Mouse (Mus musculus): ENCODE data around the gene Lpar1. TPM values are rescaled to one million over a fixed set of nuclear protein-coding genes. Genes with fewer than 3 reads are reported as not detected.
A peak's percentile ranks its signal among the peaks of the same experiment; 100 is the strongest.

The Lpar1 gene
- total RNA-seq (2018; cell fraction: chromatin; rRNA removed): 10 to 100 TPM in 3 of 26 experiments, 1 to 10 TPM in 17, under 1 TPM in 4, not detected in 2; 0.33 to 23.1 (median 3.6) TPM
- 10 to 100 TPM in 1 of 26 experiments, 1 to 10 TPM in 14, under 1 TPM in 11; 0.39 to 12.7 (median 2.7) TPM for total RNA-seq (2018; cell fraction: cytosol; rRNA removed)
- 10 to 100 TPM in 8 of 26 experiments, 1 to 10 TPM in 15, under 1 TPM in 3; 0.69 to 27.2 (median 7.5) TPM for total RNA-seq (2018; cell fraction: nucleus; rRNA removed)
- polyA plus RNA-seq (2018): 0.41 to 1.8 TPM (median 0.47 TPM) in 3 replicates

GRCm38 (mm10) chr4:58553631-58554358, at the start of gene Lpar1:
Gene Lpar1, minus strand, starts transcription at chr4:58553898.
- 30% methylated on average over 19 of the region's 19 CpGs for WGBS (ENCODE audit: missing documents)
- H3K4me3 ChIP-seq (ENCODE audit: inconsistent target): peak within 1 kb of the TSS; percentile 26
- H3K79me2 ChIP-seq (ENCODE audit: inconsistent target): no peaks in the 10 kb centered on the region
- H3K36me3 ChIP-seq (ENCODE audit: inconsistent target): no peaks in the 10 kb centered on the region
- no peak within 1 kb of the TSS for H3K27ac ChIP-seq

- H3K36me3 ChIP-seq (ENCODE audit: inconsistent target): no peaks in the 10 kb centered on the region
- peak overlapping the region; percentile 24; the same call in 1 of the 2 replicates for H3K27ac ChIP-seq
- WGBS (ENCODE audit: missing documents): 0% methylated on average over 2 of the region's 2 CpGs
- no peak overlapping the region for H3K4me3 ChIP-seq (ENCODE audit: inconsistent target)
- H3K79me2 ChIP-seq (ENCODE audit: inconsistent target): no peaks in the 10 kb centered on the region
Measured at GRCm38 (mm10) chr4:58585942-58586341, 32.2 kb upstream of the Lpar1 start.

- Histone ChIP-seq H3K79me2 (ENCODE audit: inconsistent target) (no peaks in the 10 kb centered on the region), H3K36me3 (ENCODE audit: inconsistent target) (no peaks in the 10 kb centered on the region), H3K27ac (no peak overlapping the region), H3K4me3 (ENCODE audit: inconsistent target) (no peak overlapping the region)
- WGBS (ENCODE audit: missing documents): 46% methylated on average over 7 of the region's 7 CpGs
Measured at GRCm38 (mm10) chr4:58581191-58581590, 27.5 kb upstream of the Lpar1 start.

DNA sequence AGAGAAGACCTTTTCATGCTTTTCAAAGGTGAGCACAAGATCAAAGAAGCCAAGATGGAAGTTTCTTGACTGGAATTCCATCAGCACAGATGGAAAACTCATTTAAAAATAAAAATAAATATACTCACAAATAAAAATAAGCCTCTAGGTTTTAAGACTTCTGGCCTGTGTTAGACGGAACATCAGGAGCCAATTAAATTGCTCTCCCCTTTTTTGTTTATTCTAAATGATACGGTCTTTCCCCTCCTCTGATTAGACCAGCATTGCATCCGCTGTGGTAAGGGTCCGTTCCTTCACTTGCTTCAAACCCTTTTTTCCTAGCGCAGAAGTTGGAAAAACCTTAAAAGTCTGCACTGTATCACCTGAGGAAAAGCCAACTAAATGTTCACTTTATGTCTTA, 26.8 kb upstream of the Lpar1 start:
- 96% methylated on average over 5 of the region's 5 CpGs for WGBS (ENCODE audit: missing documents)
- H3K27ac ChIP-seq: no peak overlapping the region
- H3K4me3 ChIP-seq (ENCODE audit: inconsistent target): no peak overlapping the region
- no peaks in the 10 kb centered on the region for H3K79me2 ChIP-seq (ENCODE audit: inconsistent target)
- H3K36me3 ChIP-seq (ENCODE audit: inconsistent target): no peaks in the 10 kb centered on the region

GRCm38 (mm10) chr4:58580098-58580497, 26.4 kb upstream of the Lpar1 start:
- Histone ChIP-seq H3K79me2 (ENCODE audit: inconsistent target) (no peaks in the 10 kb centered on the region), H3K27ac (no peak overlapping the region), H3K4me3 (ENCODE audit: inconsistent target) (no peak overlapping the region), H3K36me3 (ENCODE audit: inconsistent target) (no peaks in the 10 kb centered on the region)
- 94% methylated on average over 7 of the region's 10 CpGs for WGBS (ENCODE audit: missing documents)

DNA sequence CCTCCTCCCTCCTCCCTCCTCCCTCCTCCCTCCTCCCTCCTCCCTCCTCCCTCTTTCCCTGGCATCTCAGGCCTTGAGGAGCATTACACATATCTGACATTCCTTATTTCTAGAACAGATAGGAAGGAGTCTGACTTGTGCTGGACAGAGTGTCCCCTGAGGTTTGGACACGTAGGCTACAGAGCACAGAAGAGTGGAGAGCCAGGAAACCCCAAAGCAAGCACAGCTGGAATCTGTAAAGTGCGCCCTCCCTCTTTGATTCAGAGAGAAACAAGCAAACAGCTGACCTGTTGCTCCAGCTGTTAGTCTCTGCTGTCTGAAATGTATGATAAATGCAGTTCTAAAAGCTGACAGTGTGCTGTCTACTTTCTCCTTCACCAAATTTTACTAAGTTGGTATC, 24.8 kb upstream of the Lpar1 start:
- H3K36me3 ChIP-seq (ENCODE audit: inconsistent target): no peaks in the 10 kb centered on the region
- H3K4me3 ChIP-seq (ENCODE audit: inconsistent target): no peak overlapping the region
- 92% methylated on average over 2 of the region's 2 CpGs for WGBS (ENCODE audit: missing documents)
- H3K27ac ChIP-seq: no peak overlapping the region
- no peaks in the 10 kb centered on the region for H3K79me2 ChIP-seq (ENCODE audit: inconsistent target)

GRCm38 (mm10) chr4:58577382-58578048, 23.8 kb upstream of the Lpar1 start:
- H3K27ac ChIP-seq: no peak overlapping the region
- H3K4me3 ChIP-seq (ENCODE audit: inconsistent target): no peak overlapping the region
- H3K79me2 ChIP-seq (ENCODE audit: inconsistent target): no peaks in the 10 kb centered on the region
- 77% methylated on average over 4 of the region's 5 CpGs for WGBS (ENCODE audit: missing documents)
- no peaks in the 10 kb centered on the region for H3K36me3 ChIP-seq (ENCODE audit: inconsistent target)

DNA sequence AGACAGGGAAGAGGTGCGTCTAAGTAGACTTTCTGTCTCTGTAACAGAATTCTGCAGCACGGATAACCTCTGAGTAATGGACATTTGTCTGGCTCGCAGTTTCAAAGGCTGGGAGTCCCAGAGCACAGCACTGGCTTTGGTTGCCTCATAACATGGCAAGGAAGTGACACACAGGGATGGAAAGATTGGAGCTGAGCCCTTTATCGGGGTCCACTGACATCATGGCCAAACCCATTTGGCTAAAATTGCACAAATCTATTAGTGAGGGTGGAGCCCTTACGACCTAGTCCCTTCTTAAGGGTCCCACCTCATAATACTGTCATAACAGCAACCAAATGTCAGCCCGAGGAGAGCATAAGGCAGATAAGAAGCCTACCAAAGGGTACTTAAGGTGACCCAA, 22.1 kb upstream of the Lpar1 start:
- no peaks in the 10 kb centered on the region for H3K79me2 ChIP-seq (ENCODE audit: inconsistent target)
- no peak overlapping the region for H3K4me3 ChIP-seq (ENCODE audit: inconsistent target)
- H3K27ac ChIP-seq: no peak overlapping the region
- 95% methylated on average over 6 of the region's 6 CpGs for WGBS (ENCODE audit: missing documents)
- no peaks in the 10 kb centered on the region for H3K36me3 ChIP-seq (ENCODE audit: inconsistent target)

- H3K36me3 ChIP-seq (ENCODE audit: inconsistent target): no peaks in the 10 kb centered on the region
- 81% methylated on average over 6 of the region's 6 CpGs for WGBS (ENCODE audit: missing documents)
- H3K79me2 ChIP-seq (ENCODE audit: inconsistent target): no peaks in the 10 kb centered on the region
- no peak overlapping the region for H3K4me3 ChIP-seq (ENCODE audit: inconsistent target)
- no peak overlapping the region for H3K27ac ChIP-seq
Measured at GRCm38 (mm10) chr4:58574024-58574423, 20.3 kb upstream of the Lpar1 start.

DNA sequence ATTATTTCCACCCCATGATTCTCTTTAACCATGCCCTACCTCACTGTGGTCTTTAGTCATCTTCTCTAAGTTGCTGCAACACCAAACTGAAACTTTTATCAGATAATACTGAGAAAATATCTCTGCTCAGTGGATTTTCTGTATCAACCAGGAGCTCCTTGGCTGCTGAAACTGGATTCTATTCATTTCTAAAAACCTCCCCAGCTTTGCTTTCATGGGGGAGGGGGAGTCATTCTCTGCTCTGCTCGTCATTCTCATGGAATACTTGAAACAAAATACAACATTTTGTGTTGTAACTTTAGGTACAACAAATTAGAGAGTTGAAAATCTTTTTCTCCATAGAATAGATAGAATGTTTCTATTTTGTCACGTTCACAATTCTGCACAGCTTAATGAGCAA, 18.7 kb upstream of the Lpar1 start:
- H3K36me3 ChIP-seq (ENCODE audit: inconsistent target): no peaks in the 10 kb centered on the region
- WGBS (ENCODE audit: missing documents): 90% methylated on average over 2 of the region's 2 CpGs

GRCm38 (mm10) chr4:58571661-58572060, 18.0 kb upstream of the Lpar1 start:
- H3K4me3 ChIP-seq (ENCODE audit: inconsistent target): no peak overlapping the region
- 97% methylated on average over 3 of the region's 3 CpGs for WGBS (ENCODE audit: missing documents)
- no peak overlapping the region for H3K27ac ChIP-seq
- H3K79me2 ChIP-seq (ENCODE audit: inconsistent target): no peaks in the 10 kb centered on the region
- H3K36me3 ChIP-seq (ENCODE audit: inconsistent target): no peaks in the 10 kb centered on the region

More for the DNA sequence above, 18.7 kb upstream of the Lpar1 start:
- Histone ChIP-seq H3K4me3 (ENCODE audit: inconsistent target) (no peak overlapping the region), H3K27ac (no peak overlapping the region), H3K79me2 (ENCODE audit: inconsistent target) (no peaks in the 10 kb centered on the region)

DNA sequence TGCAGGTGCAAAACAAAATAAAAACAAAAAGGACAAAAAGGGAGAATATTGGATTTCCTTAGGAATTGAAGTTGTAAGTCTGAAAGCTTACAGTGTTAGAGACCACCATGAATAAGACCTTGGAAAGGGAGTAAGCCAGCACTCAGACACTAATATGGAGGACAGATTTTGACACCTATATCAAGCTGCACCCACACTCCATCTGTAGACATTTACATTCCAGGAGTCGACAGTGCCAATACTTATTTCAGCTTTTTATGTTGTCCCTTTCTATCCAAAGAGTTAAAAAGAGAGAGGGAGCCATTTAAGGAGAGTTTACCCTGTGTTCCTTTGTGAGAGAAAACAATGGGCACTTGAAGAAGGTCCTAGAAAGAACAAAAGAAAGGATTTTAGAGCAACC, 17.5 kb upstream of the Lpar1 start:
- Histone ChIP-seq H3K36me3 (ENCODE audit: inconsistent target) (no peaks in the 10 kb centered on the region), H3K4me3 (ENCODE audit: inconsistent target) (no peak overlapping the region), H3K27ac (no peak overlapping the region), H3K79me2 (ENCODE audit: inconsistent target) (no peaks in the 10 kb centered on the region)
- WGBS (ENCODE audit: missing documents): 92% methylated on average over 1 of the region's 1 CpGs

GRCm38 (mm10) chr4:58568486-58568885, 14.8 kb upstream of the Lpar1 start:
- H3K27ac ChIP-seq: no peak overlapping the region
- H3K36me3 ChIP-seq (ENCODE audit: inconsistent target): no peaks in the 10 kb centered on the region
- WGBS (ENCODE audit: missing documents): 91% methylated on average over 6 of the region's 8 CpGs
- H3K4me3 ChIP-seq (ENCODE audit: inconsistent target): no peak overlapping the region
- H3K79me2 ChIP-seq (ENCODE audit: inconsistent target): no peaks in the 10 kb centered on the region

DNA sequence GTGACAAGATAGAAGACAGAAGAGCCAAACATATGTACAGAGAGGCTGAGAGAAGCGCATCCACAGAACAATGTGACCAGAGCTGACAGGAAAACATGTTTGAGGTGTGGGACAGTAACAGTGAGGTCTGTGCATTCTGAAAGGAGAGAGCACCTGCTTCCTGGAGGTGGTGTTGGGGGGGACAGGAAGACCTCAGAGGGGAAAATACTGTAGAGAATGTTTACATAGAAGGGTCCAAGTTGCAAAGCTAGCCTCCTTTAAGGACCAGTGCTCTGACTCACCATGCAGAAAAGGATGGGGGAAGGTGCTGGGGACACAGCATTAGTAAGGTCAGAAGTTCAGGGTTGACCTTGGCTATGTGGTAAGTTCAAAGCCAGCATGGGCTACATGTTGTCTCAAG, 9.1 kb upstream of the Lpar1 start:
- Histone ChIP-seq H3K79me2 (ENCODE audit: inconsistent target) (no peaks in the 10 kb centered on the region), H3K4me3 (ENCODE audit: inconsistent target) (no peak overlapping the region), H3K36me3 (ENCODE audit: inconsistent target) (no peaks in the 10 kb centered on the region), H3K27ac (no peak overlapping the region)
- 95% methylated on average over 1 of the region's 1 CpGs for WGBS (ENCODE audit: missing documents)

DNA sequence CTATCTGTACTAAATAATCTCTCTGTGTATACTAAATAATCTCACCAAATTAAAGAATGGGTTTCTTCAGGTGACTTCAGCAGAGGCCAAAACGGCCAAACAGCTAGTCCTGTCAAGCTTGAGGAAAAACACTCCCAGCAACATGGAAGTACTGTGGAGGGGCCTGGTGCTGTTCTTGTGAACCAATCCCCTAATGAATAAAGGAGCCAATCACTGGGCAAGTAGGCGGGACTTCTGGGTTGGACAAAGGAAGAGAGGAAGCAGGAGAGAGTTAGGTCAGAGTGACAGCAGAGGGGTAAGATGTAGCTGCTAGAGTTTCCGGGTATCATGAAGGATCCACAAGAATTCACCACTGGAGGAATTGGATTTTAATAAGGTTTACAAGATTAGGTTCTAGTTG, 3.3 kb upstream of the Lpar1 start:
- Histone ChIP-seq H3K36me3 (ENCODE audit: inconsistent target) (no peaks in the 10 kb centered on the region), H3K4me3 (ENCODE audit: inconsistent target) (no peak overlapping the region), H3K27ac (no peak overlapping the region), H3K79me2 (ENCODE audit: inconsistent target) (no peaks in the 10 kb centered on the region)
- WGBS (ENCODE audit: missing documents): 92% methylated on average over 3 of the region's 3 CpGs

Data from macrophage (primary cell).